Mouse (Mus musculus) E14TG2a.4 (cell line): ENCODE measurements around the gene Calcoco1.

Source experiments
- CTCF ChIP-seq: conservative IDR thresholded peaks from 2 replicates; pipeline ENCODE4 v1.5.1; 2014; ENCODE audit warnings: low read length
- NANOG ChIP-seq: IDR thresholded peaks from 2 replicates; pipeline ENCODE4 v1.6.1; 2014; ENCODE audit warnings: borderline replicate concordance, low read length, mixed read lengths
- POU5F1 ChIP-seq: IDR thresholded peaks from 2 replicates; pipeline ENCODE4 v1.6.1; 2014; ENCODE audit warnings: low read length, borderline replicate concordance

DNA sequence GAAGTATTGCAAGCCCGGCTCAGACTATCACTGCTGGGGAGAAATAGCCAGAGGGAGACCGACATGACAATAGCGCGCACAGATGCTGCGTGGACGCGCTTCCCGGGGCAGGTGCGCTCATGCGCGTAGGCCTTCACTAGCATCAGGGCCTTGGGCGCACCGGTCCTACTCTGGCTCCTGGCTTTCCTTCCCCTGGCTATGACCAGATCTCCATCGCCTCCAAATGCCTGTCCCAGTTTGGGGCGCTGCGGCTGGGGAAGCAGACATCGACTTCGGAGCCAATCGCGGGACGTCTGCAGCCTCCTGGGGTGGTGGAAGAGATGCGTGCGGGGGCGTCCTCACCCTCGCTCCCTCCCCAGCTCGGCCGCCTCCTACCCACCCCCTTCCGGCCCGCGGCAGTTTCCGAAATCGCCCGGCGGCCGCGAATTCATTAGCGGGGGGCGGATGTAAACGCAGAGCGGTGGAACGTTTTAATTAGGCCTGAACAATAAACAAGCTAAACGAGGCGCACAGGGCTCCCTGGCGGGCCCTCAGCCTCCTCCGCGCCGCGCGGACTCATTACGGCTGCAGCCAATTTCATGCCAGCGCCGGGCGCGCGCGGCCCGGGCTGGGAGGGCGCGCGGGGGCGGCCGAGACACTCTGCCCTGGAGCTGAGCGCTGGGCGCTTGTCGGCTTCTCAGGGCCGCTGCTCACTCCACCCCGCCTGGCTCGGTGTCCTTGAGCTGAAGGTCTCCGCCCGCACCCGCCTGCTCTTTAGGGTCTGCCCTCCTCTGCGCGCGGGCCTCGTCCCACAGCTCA lies 24.7 kb upstream of the Calcoco1 start:
- TF ChIP-seq CTCF, result no peak
- TF ChIP-seq POU5F1, result no peak
- no peak for TF ChIP-seq NANOG
